Mouse (Mus musculus): ENCODE results near the gene Bpnt1. TPM values are rescaled to one million over a fixed set of nuclear protein-coding genes. Genes with fewer than 3 reads are reported as not detected.

Bpnt1 gene
- total RNA-seq, 4 experiments from 2014 or later = 65.4 to 75.8 (median 72.2) TPM

GRCm38 (mm10) chr1:185401615-185402014 is 69.7 kb downstream of the Bpnt1 start:
- no peak for DNase-seq (ENCODE audit: low spot score in 2 of 2)

GRCm38 (mm10) chr1:185404021-185404420 is 72.1 kb downstream of the Bpnt1 start:
- no peak for DNase-seq (ENCODE audit: low spot score in 2 of 2)

GRCm38 (mm10) chr1:185405921-185406320 is 74.0 kb downstream of the Bpnt1 start:
- no peak for DNase-seq (ENCODE audit: low spot score in 2 of 2)

Small RNA genes within 50 kb of the gene (microRNA-seq; reads per million reads assigned to microRNA genes)
- gene Mir194-1 (0 to 0.32 reads per million in 2 experiments), gene Mir215 (0 reads per million in 2 experiments)

Other genes starting within 250 kb of the Bpnt1 start
- gene Rab3gap2, start 128.0 kb upstream of the Bpnt1 start, total RNA-seq (2022) = 10 to 100 TPM; 66.8 to 72.4 (median 70.3) TPM
- gene Iars2, start 2.8 kb upstream of the Bpnt1 start, total RNA-seq (2022) = 10 to 100 TPM; 34.1 to 35.7 (median 35.0) TPM
- gene Eprs, start 30.9 kb downstream of the Bpnt1 start, total RNA-seq (2022) = 10 to 100 TPM; 66.7 to 76.4 (median 71.5) TPM
- 1 to 10 TPM; 6.8 to 9.3 (median 9.0) TPM for gene Slc30a10, start 122.7 kb downstream of the Bpnt1 start, total RNA-seq (2022)